Comparison of ENCODE assay signal across 9 mouse cellular contexts in genomic region chr2:140667261-140668047, GRCm38 (mm10). TPM values are rescaled to one million over a fixed set of nuclear protein-coding genes. Genes with fewer than 3 reads are reported as not detected.
DNase-seq lines count a peak whose midpoint lies in the region; ATAC-seq and TF ChIP-seq lines count a peak whose summit lies in the region.
"Had no signal": no experiment of that assay in that cellular context is flagged by ENCODE, and none has a peak within 500 bp of the region (broad histone marks: within the 10 kb centered on the region; RNA-seq: fewer than 3 reads in every experiment).

No protein-coding gene starts in this region.

- H3K4me3 ChIP-seq in gastrocnemius, adult 2 months, result peak overlapping the region; percentile 23; the same call in 1 of the 2 replicates
- H3K4me3 ChIP-seq in limb, embryonic 10.5 days, result peak overlapping the region; percentile 67
- no peak overlapping the region; the same call in 1 of the 2 replicates for H3K4me3 ChIP-seq in stomach, embryonic 16.5 days (replicated peaks; ENCODE audit: low read length)
- H3K4me3 ChIP-seq: megakaryocyte, embryonic 14.5 days had no signal

- peak overlapping the region; percentile 44 for H3K4me2 ChIP-seq in stomach, embryonic 16.5 days (ENCODE audit: low read depth, low read length)

- H3K27ac ChIP-seq in gastrocnemius, adult 2 months, result no peak overlapping the region
- H3K27ac ChIP-seq in limb, embryonic 10.5 days, result peak overlapping the region; percentile 84
- no peak overlapping the region for H3K27ac ChIP-seq in stomach, embryonic 16.5 days (ENCODE audit: low read length)

- no peak for TF ChIP-seq CTCF in gastrocnemius, adult 2 months (IDR thresholded peaks at IDR 0.05)

- intact Hi-C loops in gastrocnemius, adult 2 months (cut with DNase I), result no loop called here
- intact Hi-C loops in gastrocnemius, postnatal 14 days (cut with DNase I; ENCODE audit: low total_unique reads), result no loop called here

- no peaks in the 10 kb centered on the region for H3K27me3 ChIP-seq in limb, embryonic 10.5 days (ENCODE audit: low read depth, poor library complexity, severe bottlenecking)
- H3K27me3 ChIP-seq in stomach, embryonic 16.5 days (ENCODE audit: control insufficient read depth, insufficient read depth, low read length), result no peaks in the 10 kb centered on the region

- WGBS in limb, embryonic 10.5 days, result 56% methylated on average over 13 of the region's 13 CpGs
- 56% methylated on average over 13 of the region's 13 CpGs for WGBS in stomach, embryonic 16.5 days

- H3K9ac ChIP-seq in stomach, embryonic 16.5 days (ENCODE audit: low read length), result no peak overlapping the region

- DNase-seq in gastrocnemius, adult 2 months, result no peak
- no peak for DNase-seq in gastrocnemius, postnatal 14 days
- peak; percentile 22 for DNase-seq in retina, embryonic 14.5 days (ENCODE audit: low spot score)
- DNase-seq in retina, postnatal 1 day, result no peak
- DNase-seq in limb, embryonic 10.5 days (ENCODE audit: low spot score), result no peak
- DNase-seq in spleen, postnatal 36 days (ENCODE audit: low spot score in 2 of 2), result no peak
- DNase-seq in kidney, postnatal 25 days, result no peak

- ATAC-seq in stomach, embryonic 16.5 days (ENCODE audit: insufficient read depth, low FRiP score), result no peak

- H3K36me3 ChIP-seq in limb, embryonic 10.5 days, result peaks cover 27% of the 10 kb centered on the region
- H3K36me3 ChIP-seq in stomach, embryonic 16.5 days (ENCODE audit: control insufficient read depth, insufficient read depth, low read length), result 0 out of 2 replicates have a peak, but pooled peaks cover 3% of the 10 kb centered on the region

- H3K4me1 ChIP-seq in limb, embryonic 10.5 days, result peaks cover 46% of the 10 kb centered on the region
- peaks cover 4% of the 10 kb centered on the region for H3K4me1 ChIP-seq in stomach, embryonic 16.5 days (ENCODE audit: control insufficient read depth, insufficient read depth, low read length)

- no peaks in the 10 kb centered on the region for H3K9me3 ChIP-seq in limb, embryonic 10.5 days (replicated peaks)
- no peaks in the 10 kb centered on the region for H3K9me3 ChIP-seq in stomach, embryonic 16.5 days (replicated peaks; ENCODE audit: control insufficient read depth, low read length)
- H3K9me3 ChIP-seq: megakaryocyte, embryonic 14.5 days had no signal

RNA-seq across cellular contexts. Expression of gene Flrt3, which starts 3.8 kb away (rescaled TPM):
- total RNA-seq in gastrocnemius, adult 2 months (2021), result under 1 TPM; 0.23 to 0.33 TPM
- 1 to 10 TPM in 1 of 2 experiments, under 1 TPM in 1; 0.80 to 1.6 TPM for total RNA-seq in gastrocnemius, postnatal 14 days (2021)
- polyA plus RNA-seq in limb, embryonic 10.5 days (2016; fragmentation: Nextera tagmentation; extraction: Ambion mirVana), result 60.7 and 69.3 TPM in 2 replicates
- polyA plus RNA-seq in stomach, embryonic 16.5 days (2015; fragmentation: Nextera tagmentation; extraction: Ambion mirVana), result 19.5 and 20.1 TPM in 2 replicates
